Mouse (Mus musculus) olfactory bulb, adult 2 months (tissue): ENCODE measurements around the gene Pla2g5.

ENCODE experiments used
- CTCF ChIP-seq: fragments of 200-500 bp; IDR thresholded peaks from 2 replicates; pipeline ENCODE4 v1.5.1; 2012; ENCODE audit warnings: low read depth, mild to moderate bottlenecking, low read length, moderate library complexity; ENCODE audit not compliant: insufficient read depth
- POLR2A ChIP-seq: fragments of 200-500 bp; IDR thresholded peaks from 2 replicates; pipeline ENCODE4 v1.6.1; 2012; ENCODE audit warnings: mild to moderate bottlenecking, low read depth, low read length, moderate library complexity; ENCODE audit not compliant: insufficient read depth

GRCm38 (mm10) chr4:138816166-138816565 lies 47.1 kb downstream of the Pla2g5 start:
- TF ChIP-seq CTCF, result no peak
- TF ChIP-seq POLR2A, result no peak
